Mouse (Mus musculus) neural tube, embryonic 11.5 days (tissue): Measurements from ENCODE around the gene Tspan5. TPM values are rescaled to one million over a fixed set of nuclear protein-coding genes. Genes with fewer than 3 reads are reported as not detected.

ENCODE experiments used
- ATAC-seq: fragments of 200-750 bp; cut with Nextera tagmentation; 2 replicates; pipeline ENCODE4 v1.8.0; 2017; ENCODE audit warnings: moderate number of reproducible peaks, mild to moderate bottlenecking, moderate TSS enrichment, moderate library complexity; ENCODE audit not compliant: insufficient read depth, low FRiP score, low TSS enrichment
- DNase-seq: peaks from one replicate; pipeline ENCODE4 v3.0.0-alpha.2; 2015; ENCODE audit warnings: low spot score
- H3K27ac ChIP-seq: fragments of 300-500 bp; sonication (generic); 2 replicates; pipeline ENCODE4 v1.5.1; 2014; ENCODE audit warnings: low read depth, mild to moderate bottlenecking, low read length
- H3K27me3 ChIP-seq: fragments of 300-500 bp; sonication (generic); 2 replicates; pipeline ENCODE4 v1.6.1; 2014; ENCODE audit warnings: mild to moderate bottlenecking, low read length, mixed read lengths; ENCODE audit not compliant: control insufficient read depth, insufficient read depth
- H3K36me3 ChIP-seq: fragments of 300-500 bp; sonication (generic); 2 replicates; pipeline ENCODE4 v1.6.1; 2014; ENCODE audit warnings: mild to moderate bottlenecking, low read length, moderate library complexity, mixed read lengths; ENCODE audit not compliant: control insufficient read depth, insufficient read depth
- H3K4me1 ChIP-seq: fragments of 300-500 bp; sonication (generic); 2 replicates; pipeline ENCODE4 v1.6.1; 2014; ENCODE audit warnings: low read length, mixed read lengths; ENCODE audit not compliant: control insufficient read depth, insufficient read depth
- H3K4me2 ChIP-seq: fragments of 300-500 bp; sonication (generic); 2 replicates; pipeline ENCODE4 v1.6.1; 2014; ENCODE audit warnings: low read depth, mild to moderate bottlenecking, moderate library complexity
- H3K4me3 ChIP-seq: fragments of 300-500 bp; sonication (generic); 2 replicates; pipeline ENCODE4 v1.5.1; 2014; ENCODE audit warnings: low read depth, low read length
- H3K9ac ChIP-seq: fragments of 300-500 bp; sonication (generic); 2 replicates; pipeline ENCODE4 v1.6.1; 2014; ENCODE audit warnings: mild to moderate bottlenecking, low read length
- H3K9me3 ChIP-seq: fragments of 300-500 bp; sonication (generic); 2 replicates; pipeline ENCODE4 v1.6.1; 2016; ENCODE audit warnings: low read length; ENCODE audit not compliant: control insufficient read depth
- WGBS: fragments of 180-500 bp; shearing (Covaris S2); extraction: QIAGEN DNeasy Blood & Tissue Kit; methylation state at CpG from one replicate; pipeline ENCODE4 v1.1.7; 2014; 5-methylcytosine and 5-hydroxymethylcytosine counted together
- polyA plus RNA-seq: library from polyadenylated mRNA; unstranded; fragments of >200 nt; fragmentation: Nextera tagmentation; extraction: Ambion mirVana; gene quantifications from 2 replicates; pipeline ENCODE4 v1.2.1, GENCODE M21; 2014

The Tspan5 gene
- polyA plus RNA-seq, 1 experiment from 2014 or later: 79.2 TPM

DNA sequence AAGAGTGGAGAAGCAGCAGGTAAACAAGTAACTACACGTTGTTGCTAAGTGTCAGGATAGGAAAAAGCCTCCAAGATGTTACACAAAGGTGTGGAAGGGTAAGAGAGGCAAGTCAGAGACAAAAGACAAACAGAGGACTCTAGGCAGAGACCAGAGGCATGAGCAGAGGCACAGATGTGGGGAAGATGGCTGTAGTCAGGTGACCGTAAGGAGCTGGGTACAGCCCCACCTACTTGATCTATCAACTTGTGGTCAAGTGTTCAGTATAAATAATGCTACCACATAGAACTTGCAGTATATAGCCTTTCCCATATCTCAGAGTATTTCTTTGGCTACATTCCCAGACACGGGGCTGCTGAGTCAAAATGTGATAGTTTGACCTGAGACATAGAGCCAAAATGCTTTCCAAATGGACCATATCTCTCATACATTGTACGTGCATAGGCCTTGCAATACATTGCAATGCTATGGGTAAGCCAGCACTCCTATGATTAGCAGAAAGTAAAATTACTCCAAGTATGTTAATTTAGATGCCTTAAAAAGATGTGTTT, 2.8 kb upstream of the Tspan5 start:
- ATAC-seq: no peak
- Histone ChIP-seq H3K4me2 (no peak overlapping the region), H3K9ac (no peak overlapping the region), H3K4me1 (0 out of 2 replicates have a peak, but pooled peaks cover 3% of the 10 kb centered on the region), H3K27ac (no peak overlapping the region), H3K27me3 (no peaks in the 10 kb centered on the region), H3K4me3 (no peak overlapping the region), H3K9me3 (no peaks in the 10 kb centered on the region), H3K36me3 (no peaks in the 10 kb centered on the region)
- no peak for DNase-seq
- WGBS: 80% methylated on average over 4 of the region's 4 CpGs

DNA sequence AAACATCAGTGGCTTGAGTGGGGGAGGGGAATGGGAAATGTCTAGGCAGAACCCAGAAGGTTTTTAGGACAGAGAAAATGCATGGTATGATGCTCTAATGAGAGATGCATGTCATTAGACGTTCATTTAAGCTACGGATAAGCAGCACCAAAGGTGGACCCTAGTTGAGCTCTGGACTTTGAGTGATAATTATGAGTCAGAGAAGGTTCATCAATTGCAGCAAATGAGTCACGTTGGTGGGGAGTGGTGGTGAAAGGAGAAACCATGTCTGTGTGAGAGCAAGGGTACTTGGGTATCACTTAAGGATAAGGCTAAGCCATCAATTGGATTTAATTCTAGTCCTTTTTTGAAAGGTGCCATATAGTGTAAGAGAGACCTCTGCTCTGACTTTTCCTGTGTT, 1.7 kb upstream of the Tspan5 start:
- no peak for DNase-seq
- Histone ChIP-seq H3K4me2 (no peak overlapping the region), H3K27ac (no peak overlapping the region), H3K27me3 (no peaks in the 10 kb centered on the region), H3K9me3 (no peaks in the 10 kb centered on the region), H3K4me1 (peaks cover 11% of the 10 kb centered on the region; the same call in 1 of the 2 replicates), H3K4me3 (no peak overlapping the region), H3K36me3 (no peaks in the 10 kb centered on the region), H3K9ac (no peak overlapping the region)
- 86% methylated on average over 3 of the region's 3 CpGs for WGBS
- no peak for ATAC-seq

DNA sequence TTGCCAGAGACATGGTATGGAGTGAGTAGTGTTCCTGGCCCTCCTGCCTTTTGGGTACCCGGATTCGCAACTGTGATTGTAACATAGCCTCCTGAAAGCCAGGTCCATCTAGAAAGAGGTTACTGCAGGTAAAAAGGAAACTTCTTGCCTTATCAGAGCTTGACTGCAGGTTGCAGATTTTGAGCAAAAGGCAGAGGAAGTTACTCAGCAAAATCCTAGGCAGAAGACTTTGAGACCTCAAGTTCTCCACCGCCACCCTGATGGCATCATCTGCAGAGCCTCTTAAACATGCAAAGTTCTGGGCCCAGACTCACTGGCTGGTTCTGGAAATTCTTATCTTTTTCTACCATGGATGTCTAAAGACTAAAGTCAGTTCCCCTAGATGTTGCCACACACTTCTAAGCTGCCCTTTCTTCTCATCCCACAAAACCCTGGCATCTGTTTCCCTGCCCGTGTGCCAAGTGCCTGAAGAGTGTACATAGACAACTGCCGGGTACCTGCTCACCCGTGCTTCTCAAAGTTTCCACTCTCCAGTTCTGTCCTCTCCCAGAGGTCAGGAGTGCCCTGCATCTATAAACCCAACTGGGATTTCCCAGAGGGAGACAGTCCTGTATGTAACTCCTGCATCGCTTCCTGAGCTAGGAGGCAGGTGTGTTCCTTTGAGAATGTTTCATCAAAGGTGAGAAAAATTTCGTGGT, 1.0 kb upstream of the Tspan5 start:
- H3K4me2 ChIP-seq: peak overlapping the region; percentile 70
- peaks cover 12% of the 10 kb centered on the region; the same call in 1 of the 2 replicates for H3K4me1 ChIP-seq
- no peaks in the 10 kb centered on the region for H3K9me3 ChIP-seq
- H3K27ac ChIP-seq: 0 out of 2 replicates have a peak overlapping the region, but pooled peaks have one; percentile 93
- no peak for DNase-seq
- no peak for ATAC-seq
- H3K9ac ChIP-seq: peak overlapping the region; percentile 92
- H3K27me3 ChIP-seq: no peaks in the 10 kb centered on the region
- no peaks in the 10 kb centered on the region for H3K36me3 ChIP-seq
- 74% methylated on average over 8 of the region's 8 CpGs for WGBS
- H3K4me3 ChIP-seq: peak overlapping the region; percentile 80; the same call in 1 of the 2 replicates

DNA sequence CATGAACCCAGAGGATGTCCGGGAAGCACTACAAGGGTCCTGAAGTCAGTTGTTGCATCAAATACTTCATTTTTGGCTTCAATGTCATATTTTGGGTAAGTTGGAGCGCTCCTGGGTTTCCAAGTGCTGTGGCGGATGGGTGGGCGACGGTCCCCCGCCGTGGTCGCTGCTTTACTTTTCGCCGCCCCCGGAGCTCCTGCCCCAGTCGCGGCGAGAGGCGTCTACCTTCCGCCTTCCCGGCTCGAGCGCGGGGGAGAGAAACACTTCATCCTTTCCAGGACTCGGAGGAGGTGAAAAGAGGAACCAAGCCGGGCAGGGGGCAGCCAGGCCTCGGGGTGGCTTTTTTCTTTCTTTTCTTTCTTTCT, 553 bp downstream of the Tspan5 start:
- H3K9me3 ChIP-seq: no peaks in the 10 kb centered on the region
- DNase-seq (peak; percentile 57), ATAC-seq (peak; percentile 24)
- WGBS: 0% methylated on average over 23 of the region's 23 CpGs
- peak overlapping the region; percentile 93 for H3K27ac ChIP-seq
- peak overlapping the region; percentile 80 for H3K4me3 ChIP-seq
- H3K4me1 ChIP-seq: peaks cover 12% of the 10 kb centered on the region; the same call in 1 of the 2 replicates
- no peaks in the 10 kb centered on the region for H3K27me3 ChIP-seq
- peak overlapping the region; percentile 70 for H3K4me2 ChIP-seq
- H3K36me3 ChIP-seq: no peaks in the 10 kb centered on the region
- H3K9ac ChIP-seq: peak overlapping the region; percentile 92

DNA sequence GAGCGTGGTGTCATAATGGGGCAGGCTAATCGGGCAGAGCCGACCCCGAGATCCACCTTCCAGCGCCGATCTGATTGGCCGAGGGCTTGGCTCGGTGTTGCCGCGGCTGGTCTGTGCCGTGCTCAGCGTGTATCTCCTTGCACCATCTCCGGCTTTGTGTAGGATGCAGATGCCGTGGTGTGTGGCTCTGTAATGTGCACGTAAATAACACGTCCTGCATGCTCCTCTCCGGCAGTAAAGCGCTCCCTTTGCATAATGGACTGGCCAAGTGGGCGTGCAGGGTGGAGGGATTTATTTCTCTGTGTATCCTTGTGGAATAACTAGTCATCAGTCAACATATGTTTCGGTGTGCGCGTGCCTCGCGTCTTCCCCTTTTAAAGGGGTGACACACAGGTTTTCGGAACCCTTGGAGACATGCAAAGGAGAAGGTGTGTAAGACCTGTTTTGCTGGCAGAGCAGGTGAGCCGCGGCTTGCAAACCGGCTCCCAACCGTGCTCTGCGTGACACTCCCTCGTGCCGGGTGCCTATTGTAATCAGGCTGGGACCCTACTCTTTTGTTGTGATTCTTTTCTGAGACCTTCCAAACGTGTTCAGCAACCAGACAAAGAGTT, 1.2 kb downstream of the Tspan5 start:
- Histone ChIP-seq H3K9ac (peak overlapping the region; percentile 92), H3K4me3 (peak overlapping the region; percentile 80), H3K4me2 (peak overlapping the region; percentile 70), H3K9me3 (no peaks in the 10 kb centered on the region), H3K27ac (peak overlapping the region; percentile 93), H3K4me1 (peaks cover 12% of the 10 kb centered on the region; the same call in 1 of the 2 replicates), H3K36me3 (no peaks in the 10 kb centered on the region), H3K27me3 (no peaks in the 10 kb centered on the region)
- WGBS: under 1% methylated on average over 33 of the region's 33 CpGs
- ATAC-seq: peak; percentile 94
- DNase-seq: peak; percentile 90

DNA sequence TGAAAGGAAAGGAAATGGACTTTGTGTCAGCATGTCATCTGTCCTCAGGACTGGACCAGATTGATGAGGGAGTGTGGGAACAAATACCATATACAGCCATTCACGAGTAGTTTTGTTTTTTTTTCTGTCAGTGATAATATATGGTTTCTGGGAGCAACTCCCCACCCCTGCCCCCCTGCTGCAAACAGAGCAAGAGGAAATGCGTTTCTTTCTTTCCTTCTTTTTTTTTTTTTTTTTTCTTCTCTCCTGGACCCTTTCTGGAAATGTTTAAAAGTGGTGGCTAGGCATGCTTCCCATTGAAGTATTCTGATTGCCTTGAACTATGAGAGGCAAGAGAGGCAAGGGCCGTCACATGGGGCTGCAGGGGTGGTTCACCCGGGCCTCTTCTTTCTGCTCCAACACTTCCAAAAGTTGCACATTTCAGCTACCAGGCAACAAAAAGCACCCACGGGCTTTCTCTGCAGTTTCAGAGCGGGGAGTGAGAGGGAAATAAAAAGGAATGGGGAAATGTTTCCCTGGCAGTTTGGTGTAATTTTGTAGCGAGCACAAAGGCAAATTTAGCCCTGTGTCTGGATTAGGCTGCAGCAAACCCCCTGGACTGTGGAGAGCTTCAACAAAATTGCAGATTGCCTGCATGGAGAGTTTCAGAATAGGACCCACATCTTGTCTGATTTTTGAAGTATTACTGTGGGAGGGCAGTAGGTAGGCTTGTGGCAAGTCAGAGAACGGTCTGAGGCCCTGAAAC, 2.2 kb downstream of the Tspan5 start:
- H3K27me3 ChIP-seq: no peaks in the 10 kb centered on the region

DNA sequence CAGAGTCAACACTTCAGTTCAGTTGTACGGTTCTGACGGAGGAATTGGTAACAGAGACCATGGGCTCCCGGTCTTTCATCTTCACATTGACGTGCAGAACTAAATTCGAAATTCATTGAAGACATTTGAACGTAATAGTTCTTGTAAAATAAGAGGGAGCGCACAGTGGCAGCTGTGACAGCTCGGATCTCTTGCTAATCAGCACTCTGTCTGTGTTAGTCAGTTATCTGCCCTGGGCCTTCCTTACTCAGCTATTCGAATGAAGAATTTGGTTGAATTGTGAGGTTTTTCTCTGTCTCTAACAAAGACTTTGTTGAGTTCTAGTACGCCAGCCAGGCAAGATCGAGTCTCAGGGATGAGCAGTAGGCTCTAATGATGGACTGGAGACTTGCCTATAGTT, 3.1 kb downstream of the Tspan5 start:
- Histone ChIP-seq H3K9me3 (no peaks in the 10 kb centered on the region), H3K27me3 (no peaks in the 10 kb centered on the region), H3K4me1 (peaks cover 12% of the 10 kb centered on the region; the same call in 1 of the 2 replicates), H3K4me3 (no peak overlapping the region), H3K36me3 (no peaks in the 10 kb centered on the region), H3K4me2 (peak overlapping the region; percentile 70; the same call in 1 of the 2 replicates), H3K27ac (no peak overlapping the region), H3K9ac (no peak overlapping the region)
- ATAC-seq (no peak), DNase-seq (no peak)
- 77% methylated on average over 11 of the region's 11 CpGs for WGBS

More for the DNA sequence above, 2.2 kb downstream of the Tspan5 start:
- no peak for DNase-seq
- Histone ChIP-seq H3K36me3 (no peaks in the 10 kb centered on the region), H3K9me3 (no peaks in the 10 kb centered on the region), H3K4me2 (peak overlapping the region; percentile 70), H3K27ac (no peak overlapping the region), H3K4me3 (peak overlapping the region; percentile 80), H3K9ac (no peak overlapping the region), H3K4me1 (peaks cover 12% of the 10 kb centered on the region; the same call in 1 of the 2 replicates)
- ATAC-seq: no peak
- WGBS: 20% methylated on average over 8 of the region's 8 CpGs

DNA sequence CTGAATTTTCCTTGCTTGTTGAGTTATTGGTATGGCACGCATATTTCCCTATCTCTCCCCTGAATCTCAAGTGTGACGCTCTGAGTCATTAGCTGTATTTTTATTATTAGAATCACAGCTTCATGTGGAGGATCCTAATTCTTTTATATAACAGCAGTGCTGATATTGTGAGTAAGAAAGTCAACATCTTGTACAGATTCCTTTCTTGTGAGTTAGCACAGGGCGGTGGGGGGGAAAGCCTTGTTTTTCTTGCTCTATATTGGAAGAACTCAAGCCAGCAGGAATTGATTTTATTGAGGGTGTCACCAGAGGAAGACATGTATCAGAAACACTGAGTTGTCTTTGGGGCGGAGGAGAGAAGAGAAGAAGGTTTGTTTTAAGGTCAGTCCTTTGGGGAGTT, 3.6 kb downstream of the Tspan5 start:
- DNase-seq: no peak
- Histone ChIP-seq H3K4me3 (no peak overlapping the region), H3K4me2 (no peak overlapping the region), H3K27me3 (no peaks in the 10 kb centered on the region), H3K4me1 (peaks cover 12% of the 10 kb centered on the region; the same call in 1 of the 2 replicates), H3K36me3 (no peaks in the 10 kb centered on the region), H3K9ac (no peak overlapping the region), H3K27ac (no peak overlapping the region), H3K9me3 (no peaks in the 10 kb centered on the region)
- 78% methylated on average over 4 of the region's 4 CpGs for WGBS
- no peak for ATAC-seq
